Mouse (Mus musculus): ENCODE data around the gene Shank2. TPM values are rescaled to one million over a fixed set of nuclear protein-coding genes. Genes with fewer than 3 reads are reported as not detected.
A peak's percentile ranks its signal among the peaks of the same experiment; 100 is the strongest.

Shank2 gene
- total and polyA plus RNA-seq, 3 experiments = not detected

DNA sequence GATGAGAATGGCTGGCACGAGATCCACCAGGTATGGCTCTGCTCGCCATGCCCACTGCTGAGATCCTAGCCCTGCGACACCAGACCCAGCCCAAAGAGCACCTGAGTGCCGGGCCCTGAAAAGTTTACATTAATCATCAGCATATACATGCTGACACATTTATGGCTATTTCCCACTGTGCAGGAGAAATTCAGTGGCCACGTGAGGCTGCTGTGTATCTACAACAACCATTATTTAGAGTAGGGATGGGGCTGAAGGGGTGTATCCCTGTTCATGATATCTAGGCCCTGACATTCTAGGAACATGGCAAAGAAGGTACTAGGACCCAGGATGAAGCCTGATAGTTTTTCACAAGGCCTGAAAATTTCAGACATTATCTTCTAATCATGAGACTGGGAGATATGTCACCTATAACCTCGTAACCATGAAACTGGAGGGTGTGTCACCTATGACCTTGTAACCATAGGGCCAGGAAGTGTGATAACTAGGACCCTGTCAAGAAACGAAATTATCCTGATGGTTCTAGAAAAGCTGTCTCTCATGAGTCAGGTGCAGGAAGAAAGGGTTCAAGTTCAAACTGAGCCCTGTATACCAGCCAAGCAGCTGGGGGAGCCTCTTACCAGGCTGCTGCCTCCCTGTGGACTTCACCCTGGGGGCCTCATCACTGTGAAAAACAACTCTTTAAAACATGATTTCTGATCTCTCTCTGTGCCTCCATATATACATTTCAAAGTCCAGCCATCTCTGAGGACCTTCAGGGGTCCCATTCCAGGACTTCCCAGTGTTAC lies 68.6 kb downstream of the Shank2 start:
- TF ChIP-seq MYC (IDR thresholded peaks at IDR 0.05; ENCODE audit: low read depth, low read length) = no peak
- no peak for TF ChIP-seq RCOR1 (IDR thresholded peaks at IDR 0.05; ENCODE audit: low read depth, low read length)
- TF ChIP-seq SIN3A (IDR thresholded peaks at IDR 0.05; ENCODE audit: low read length) = no peak
- TF ChIP-seq POLR2AphosphoS5 (IDR thresholded peaks at IDR 0.05; ENCODE audit: borderline replicate concordance, low read depth, low read length) = no peak
- TF ChIP-seq ZC3H11A (IDR thresholded peaks at IDR 0.05; ENCODE audit: low read depth, low read length) = no peak
- TF ChIP-seq MAZ (IDR thresholded peaks at IDR 0.05; ENCODE audit: low read depth, low read length) = no peak
- TF ChIP-seq RAD21 (IDR thresholded peaks at IDR 0.05; ENCODE audit: low read depth, low read length) = no peak
- no peak for TF ChIP-seq ZKSCAN1 (IDR thresholded peaks at IDR 0.05; ENCODE audit: low read depth, low read length)
- no peak for TF ChIP-seq NELFE (IDR thresholded peaks at IDR 0.05; ENCODE audit: low read depth, low read length)
- TF ChIP-seq USF2 (IDR thresholded peaks at IDR 0.05; ENCODE audit: borderline replicate concordance in 1 of 2, insufficient read depth in 1 of 2, low read depth in 1 of 2, low read length in 2 of 2) = no peak
- no peak for TF ChIP-seq JUND (IDR thresholded peaks at IDR 0.05; ENCODE audit: low read depth, low read length)
- TF ChIP-seq TAL1 (IDR thresholded peaks at IDR 0.05; ENCODE audit: low read length) = no peak
- no peak for TF ChIP-seq CHD2 (IDR thresholded peaks at IDR 0.05; ENCODE audit: low read length)
- Histone ChIP-seq H3K9me3 (replicated peaks; ENCODE audit: insufficient read depth, low read length) (no peaks in the 10 kb centered on the region), H3K79me2 (ENCODE audit: control insufficient read depth, insufficient read depth, low read length, poor library complexity) (no peaks in the 10 kb centered on the region), H3K36me3 (ENCODE audit: control insufficient read depth in 1 of 2, insufficient read depth in 2 of 2, low read length in 2 of 2) (no peaks in the 10 kb centered on the region), H3K4me1 (ENCODE audit: control insufficient read depth in 1 of 2, insufficient read depth in 2 of 2, low read length in 2 of 2) (no peaks in the 10 kb centered on the region), H3K9ac (ENCODE audit: control insufficient read depth, low read depth, low read length, poor library complexity, severe bottlenecking) (no peak overlapping the region), H3K27me3 (ENCODE audit: control insufficient read depth in 1 of 2, insufficient read depth in 2 of 2, low read length in 2 of 2) (no peaks in the 10 kb centered on the region), H3K27ac (ENCODE audit: control insufficient read depth, low read depth, low read length) (no peak overlapping the region), H3K4me3 (ENCODE audit: control insufficient read depth in 1 of 2, insufficient read depth in 1 of 2, low read depth in 2 of 2, low read length in 2 of 2) (no peak overlapping the region)
- no peak for DNase-seq (ENCODE audit: low read depth, low spot score)

DNA sequence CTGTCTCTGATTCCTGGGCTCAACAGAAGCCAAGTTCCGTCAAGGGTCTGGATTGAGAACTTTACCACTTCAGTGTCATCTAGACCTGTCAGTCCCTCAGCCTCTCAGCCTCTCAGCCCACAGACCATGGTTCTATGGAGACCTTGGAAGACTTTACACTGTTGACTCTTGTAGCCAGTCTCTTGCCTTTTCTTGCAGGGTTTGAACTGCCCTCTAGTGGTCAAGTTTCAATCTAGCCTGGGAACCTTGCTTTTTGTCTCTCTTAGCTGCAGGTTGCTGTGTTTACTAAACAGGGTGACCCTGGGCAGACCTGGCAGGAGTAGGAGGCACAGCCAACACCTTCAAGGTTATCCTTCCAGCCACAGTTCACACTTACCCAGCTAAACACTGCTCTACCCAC lies 70.5 kb downstream of the Shank2 start:
- Histone ChIP-seq H3K4me1 (ENCODE audit: control insufficient read depth in 1 of 2, insufficient read depth in 2 of 2, low read length in 2 of 2) (no peaks in the 10 kb centered on the region), H3K36me3 (ENCODE audit: control insufficient read depth in 1 of 2, insufficient read depth in 2 of 2, low read length in 2 of 2) (no peaks in the 10 kb centered on the region), H3K27ac (ENCODE audit: control insufficient read depth, low read depth, low read length) (no peak overlapping the region), H3K9ac (ENCODE audit: control insufficient read depth, low read depth, low read length, poor library complexity, severe bottlenecking) (no peak overlapping the region), H3K27me3 (ENCODE audit: control insufficient read depth in 1 of 2, insufficient read depth in 2 of 2, low read length in 2 of 2) (no peaks in the 10 kb centered on the region), H3K9me3 (replicated peaks; ENCODE audit: insufficient read depth, low read length) (no peaks in the 10 kb centered on the region), H3K79me2 (ENCODE audit: control insufficient read depth, insufficient read depth, low read length, poor library complexity) (no peaks in the 10 kb centered on the region), H3K4me3 (ENCODE audit: control insufficient read depth in 1 of 2, insufficient read depth in 1 of 2, low read depth in 2 of 2, low read length in 2 of 2) (no peak overlapping the region)
- DNase-seq (ENCODE audit: low read depth, low spot score) = peak; percentile 9
- TF ChIP-seq MYB (IDR thresholded peaks at IDR 0.05; ENCODE audit: low read depth, low read length) (no peak), CTCF (IDR thresholded peaks at IDR 0.05 in 2 of 3, conservative IDR thresholded peaks at IDR 0.05 in 1 of 3; ENCODE audit: control insufficient read depth in 1 of 3, insufficient read depth in 1 of 3, low read depth in 2 of 3, low read length in 3 of 3, poor library complexity in 1 of 3, severe bottlenecking in 1 of 3) (peak; percentile 3 to 28 (median 16); a peak in 3 of 6 replicates)
